Mouse (Mus musculus): Measurements from ENCODE around the gene Sema3f. TPM values are rescaled to one million over a fixed set of nuclear protein-coding genes. Genes with fewer than 3 reads are reported as not detected.

Gene Sema3f
- total RNA-seq, 2 experiments from 2014 or later, result 14.3 to 19.2 TPM

DNA sequence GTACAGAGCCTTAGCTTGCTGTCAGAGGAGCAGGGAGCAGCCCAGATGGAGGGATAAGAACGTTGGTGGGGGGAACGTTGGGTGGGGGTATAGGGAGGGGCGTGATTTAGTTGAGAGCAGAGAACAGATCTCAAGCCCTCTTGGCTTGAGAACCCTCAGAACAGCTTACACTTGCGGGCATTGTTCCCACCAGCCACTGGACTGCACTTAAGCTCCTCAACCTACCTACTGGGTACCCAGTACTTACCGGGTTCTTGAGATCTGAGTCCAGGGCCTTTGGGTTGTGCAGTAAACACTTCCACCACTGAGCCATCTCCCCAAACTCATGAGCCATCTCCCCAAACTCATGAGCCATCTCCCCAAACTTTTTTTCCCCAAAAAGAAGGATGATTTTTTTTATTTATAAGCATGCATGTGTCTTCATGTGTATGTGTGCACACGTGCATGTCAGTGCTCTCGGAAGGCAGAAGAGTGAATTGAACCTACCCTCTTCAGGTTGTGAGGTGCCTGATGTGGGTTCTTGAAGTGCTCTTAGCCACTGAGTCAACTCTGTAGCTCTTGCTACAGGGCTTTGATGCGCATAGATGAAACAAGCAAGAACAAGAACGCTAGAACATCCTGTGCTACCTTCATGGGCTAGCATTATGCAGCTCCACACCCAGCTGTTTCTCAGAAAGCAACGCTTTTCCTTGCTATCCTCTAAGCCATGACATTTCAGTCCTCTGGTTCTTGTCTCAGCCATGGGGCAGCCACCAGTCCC is 8.7 kb upstream of the Sema3f start:
- DNase-seq (ENCODE audit: extremely low spot score in 1 of 2, low spot score in 2 of 2), result no peak
- intact Hi-C loops (cut with DNase I), result no loop called here

DNA sequence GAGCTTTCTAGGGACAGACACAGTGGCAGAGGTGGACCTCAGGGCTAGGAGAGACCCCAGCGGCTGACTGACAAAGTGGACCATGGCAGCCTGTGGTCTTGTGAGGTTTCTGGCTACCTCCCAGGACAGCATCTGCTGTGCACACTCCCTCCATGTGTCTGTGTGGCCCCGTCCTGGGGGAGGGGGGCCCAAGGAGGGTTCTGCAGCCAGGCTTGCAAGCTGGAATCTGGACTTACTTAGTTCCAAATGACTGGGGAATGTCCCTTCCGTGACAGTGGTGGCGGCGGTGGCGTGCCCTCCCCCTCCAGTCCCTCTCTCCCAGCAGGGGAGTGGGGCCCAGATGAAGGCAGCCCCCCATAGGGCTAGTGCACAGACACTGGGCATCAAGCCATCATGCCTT is 6.7 kb upstream of the Sema3f start:
- intact Hi-C loops (cut with DNase I), result no loop called here
- DNase-seq (ENCODE audit: extremely low spot score in 1 of 2, low spot score in 2 of 2), result peak in 1 of 2 experiments; percentile 67

DNA sequence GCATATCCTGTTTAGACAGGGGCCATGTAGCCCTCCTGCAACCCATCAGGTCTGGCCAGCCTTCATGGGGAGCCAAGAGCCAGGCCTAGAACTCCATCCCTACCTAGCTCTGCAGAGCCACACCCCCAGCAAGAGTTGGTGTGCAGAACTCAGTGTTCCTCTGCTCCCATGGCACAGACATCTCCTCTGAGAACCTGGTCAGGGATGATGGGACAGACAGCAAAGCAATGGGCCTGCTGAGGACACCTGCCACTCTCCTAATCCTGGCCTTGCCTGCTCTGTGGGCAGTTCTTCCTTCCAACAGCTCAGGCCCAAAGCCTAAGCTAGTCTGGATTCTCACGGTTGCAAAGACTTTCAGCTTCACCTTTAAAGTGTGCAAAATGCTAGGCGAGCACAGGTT is 5.4 kb upstream of the Sema3f start:
- no peak for DNase-seq (ENCODE audit: extremely low spot score in 1 of 2, low spot score in 2 of 2)
- intact Hi-C loops (cut with DNase I), result no loop called here

GRCm38 (mm10) chr9:107714221-107714952 is 4.1 kb upstream of the Sema3f start:
- intact Hi-C loops (cut with DNase I), result no loop called here
- DNase-seq (ENCODE audit: extremely low spot score in 1 of 2, low spot score in 2 of 2), result peak in 1 of 2 experiments; percentile 60

DNA sequence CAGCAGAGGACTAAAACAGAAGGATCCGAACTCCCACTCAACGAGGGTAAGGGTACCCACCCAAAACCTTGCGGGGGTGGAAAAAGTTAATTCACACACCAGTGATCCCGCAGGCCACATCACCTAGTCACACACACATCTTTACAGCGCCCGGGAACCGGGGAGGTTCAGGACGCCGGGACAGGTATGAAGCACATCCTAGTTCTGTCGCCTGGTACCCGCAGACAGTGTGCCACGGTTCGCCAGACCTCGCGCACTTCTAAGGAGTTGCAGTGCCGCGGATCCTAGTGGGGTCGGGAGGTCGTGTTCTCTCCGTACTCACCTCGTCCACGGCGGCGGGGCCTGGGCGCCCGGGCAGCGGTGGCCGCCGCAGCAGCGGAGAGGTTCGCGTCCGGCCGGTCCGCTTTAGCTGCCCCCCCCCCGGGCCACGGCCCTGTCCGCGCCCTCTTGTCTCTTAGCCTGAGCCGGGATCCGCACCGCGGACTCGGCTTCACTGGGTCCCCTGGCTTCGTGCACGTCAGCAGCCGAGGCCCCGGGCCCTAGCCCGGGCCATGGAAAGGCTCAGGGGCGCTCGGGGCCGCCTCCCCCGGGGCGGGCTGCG is 1.1 kb downstream of the Sema3f start:
- DNase-seq (ENCODE audit: extremely low spot score in 1 of 2, low spot score in 2 of 2), result no peak

DNA sequence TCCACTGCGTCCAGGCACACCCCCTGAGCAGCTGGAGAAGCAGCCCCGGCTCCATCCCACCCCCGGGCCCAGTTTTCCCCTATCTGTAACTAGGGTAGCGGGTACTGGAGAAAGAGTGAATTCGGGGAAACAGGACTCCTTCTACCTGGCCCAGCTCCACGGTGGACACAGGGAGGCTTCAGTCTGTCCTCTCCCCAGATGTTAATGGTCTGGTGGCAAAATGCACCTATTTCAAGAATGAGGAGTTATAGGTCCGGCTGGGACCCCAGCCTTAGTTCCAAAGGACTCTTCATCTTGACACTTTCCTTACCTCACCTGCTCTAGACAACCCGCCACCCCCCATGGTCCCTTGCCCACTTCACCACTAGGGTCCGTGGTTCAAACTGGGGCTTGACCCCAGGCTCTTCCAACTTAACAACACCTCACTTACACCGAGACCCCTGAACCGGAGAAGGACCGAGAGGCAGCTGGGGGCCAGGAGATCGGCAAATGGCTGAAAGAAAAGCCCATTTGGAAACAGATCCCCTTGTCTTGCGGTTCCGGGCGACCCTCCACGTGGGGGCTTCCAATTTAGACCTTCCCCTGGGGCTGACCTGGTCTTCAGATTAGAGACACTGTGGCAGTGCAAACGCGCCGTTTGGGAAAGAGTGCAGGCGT is 1.7 kb downstream of the Sema3f start:
- intact Hi-C loops (cut with DNase I), result no loop called here
- no peak for DNase-seq (ENCODE audit: extremely low spot score in 1 of 2, low spot score in 2 of 2)

More for the DNA sequence above, 1.1 kb downstream of the Sema3f start:
- intact Hi-C loops (cut with DNase I), result no loop called here

- no peak for DNase-seq (ENCODE audit: extremely low spot score in 1 of 2, low spot score in 2 of 2)
Measured at GRCm38 (mm10) chr9:107707701-107708438, 2.4 kb downstream of the Sema3f start.

DNA sequence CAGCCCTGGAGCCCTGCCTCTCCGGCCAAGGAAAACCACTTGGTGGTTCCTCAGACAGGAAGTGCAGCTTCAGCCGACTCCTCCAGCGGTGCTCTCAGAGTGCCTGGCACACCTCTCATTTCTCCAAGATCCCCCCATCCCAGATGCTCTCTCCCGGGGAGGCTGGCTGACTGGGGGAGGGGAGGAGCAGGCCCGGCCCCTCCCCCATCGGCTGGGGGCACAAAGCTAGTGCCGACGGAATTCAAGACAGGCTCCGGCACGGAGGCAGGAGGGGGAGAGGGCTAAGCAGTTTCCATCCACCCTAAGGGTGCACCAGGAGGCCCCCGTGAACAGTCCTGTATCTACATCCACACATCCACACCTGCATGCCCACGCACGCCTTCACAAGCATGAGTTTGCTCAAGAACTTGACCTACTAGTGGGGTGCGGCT is 3.5 kb downstream of the Sema3f start:
- DNase-seq (ENCODE audit: extremely low spot score in 1 of 2, low spot score in 2 of 2), result no peak
- intact Hi-C loops (cut with DNase I), result no loop called here

More at GRCm38 (mm10) chr9:107707701-107708438, 2.4 kb downstream of the Sema3f start:
- intact Hi-C loops (cut with DNase I), result no loop called here

- intact Hi-C loops (cut with DNase I), result loop anchor here (5.0 kb wide), 1 partner anchor 34 kb away; no protein-coding TSS in a partner anchor
- DNase-seq (ENCODE audit: extremely low spot score in 1 of 2, low spot score in 2 of 2), result peak in 1 of 2 experiments; percentile 60
Measured at GRCm38 (mm10) chr9:107703337-107704122, 6.7 kb downstream of the Sema3f start.

DNA sequence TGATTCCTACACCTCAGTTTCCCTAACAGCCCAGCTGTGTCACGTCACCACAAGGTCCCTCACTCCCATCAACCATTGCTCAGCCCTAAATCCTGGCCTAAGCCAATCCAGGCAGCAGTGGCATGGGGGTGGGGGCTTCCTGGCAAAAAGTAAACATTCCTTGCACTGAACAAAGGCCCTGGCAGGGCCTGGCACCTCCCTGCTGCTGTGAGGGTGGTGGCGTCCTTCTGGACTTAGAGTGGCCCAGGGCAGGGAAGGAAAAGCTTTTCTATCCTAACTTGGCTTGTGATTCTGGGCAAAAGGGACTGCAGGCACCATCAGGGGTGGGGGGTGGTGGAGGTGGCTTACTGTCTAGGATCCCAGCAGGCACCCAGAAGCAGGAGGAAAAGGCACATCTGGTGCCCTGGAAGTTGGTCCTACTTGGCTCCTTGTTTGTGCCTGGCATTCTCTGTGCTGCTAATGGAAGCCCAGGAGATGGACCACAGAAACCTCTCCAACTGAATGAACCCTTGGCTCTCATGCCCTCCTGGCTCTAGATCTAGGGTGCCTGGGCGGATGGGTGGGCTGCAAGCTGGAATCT is 7.6 kb downstream of the Sema3f start:
- DNase-seq (ENCODE audit: extremely low spot score in 1 of 2, low spot score in 2 of 2), result no peak
- intact Hi-C loops (cut with DNase I), result loop anchor here (5.0 kb wide), 1 partner anchor 35 kb away; no protein-coding TSS in a partner anchor

- intact Hi-C loops (cut with DNase I), result loop anchor here (5.0 kb wide), 1 partner anchor 36 kb away; no protein-coding TSS in a partner anchor
- DNase-seq (ENCODE audit: extremely low spot score in 1 of 2, low spot score in 2 of 2), result peak; percentile 82 to 87
Measured at GRCm38 (mm10) chr9:107701594-107701993, 8.7 kb downstream of the Sema3f start.

DNA sequence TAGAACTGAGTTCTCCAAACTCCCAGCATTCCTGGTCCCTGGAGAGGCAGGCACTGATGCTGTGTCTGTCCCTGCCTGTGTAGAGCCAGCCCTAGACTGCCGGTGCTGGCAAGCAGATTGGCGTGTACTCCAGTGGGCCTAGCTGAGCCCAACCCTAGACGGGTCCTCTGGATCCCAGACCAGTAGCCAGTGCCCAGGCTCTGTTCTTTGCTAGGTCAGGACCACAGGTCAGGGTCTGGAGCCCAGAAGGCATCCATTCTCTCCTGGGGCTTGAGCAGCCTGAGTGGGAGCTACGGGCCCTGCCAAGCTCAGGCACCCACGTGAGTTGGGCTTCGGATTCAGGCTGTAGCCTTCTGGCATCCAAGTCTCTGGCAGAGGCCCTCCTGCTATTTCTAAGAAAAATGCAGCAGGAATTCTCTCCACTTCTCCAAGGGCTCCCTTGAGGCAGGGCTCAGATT is 10.1 kb downstream of the Sema3f start:
- intact Hi-C loops (cut with DNase I), result loop anchor here (5.0 kb wide), 1 partner anchor 37 kb away; no protein-coding TSS in a partner anchor
- peak in 1 of 2 experiments; percentile 59 for DNase-seq (ENCODE audit: extremely low spot score in 1 of 2, low spot score in 2 of 2)

DNA sequence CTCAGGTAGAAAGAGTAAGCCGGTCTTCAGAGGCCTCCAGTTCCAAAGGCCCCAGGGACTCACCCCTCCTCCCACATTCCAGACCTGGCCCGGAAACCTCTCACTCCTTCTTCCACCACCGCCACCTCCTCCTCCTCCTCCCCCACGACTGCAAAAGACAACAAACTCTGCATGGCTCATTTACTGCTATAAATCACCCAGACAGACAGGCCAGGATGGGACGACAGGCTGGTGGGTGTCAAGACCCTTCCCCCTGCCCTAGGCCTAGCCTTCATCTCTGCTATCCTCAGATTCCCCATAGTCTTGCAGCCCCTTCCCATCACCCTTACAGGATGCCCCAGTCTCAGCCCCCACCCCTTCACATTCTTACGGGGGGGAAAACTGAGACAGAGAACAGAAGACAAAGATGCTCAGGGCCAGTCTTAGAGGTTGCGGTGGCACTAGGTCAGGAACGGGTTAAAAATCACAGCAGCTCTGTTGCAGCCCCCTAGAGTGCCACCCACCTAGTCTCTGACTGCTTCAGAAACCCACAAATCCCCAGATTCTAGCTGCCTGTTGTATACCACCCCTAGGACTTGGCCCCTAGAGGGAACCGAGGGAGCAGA is 10.8 kb downstream of the Sema3f start:
- intact Hi-C loops (cut with DNase I), result no loop called here
- no peak for DNase-seq (ENCODE audit: extremely low spot score in 1 of 2, low spot score in 2 of 2)

DNA sequence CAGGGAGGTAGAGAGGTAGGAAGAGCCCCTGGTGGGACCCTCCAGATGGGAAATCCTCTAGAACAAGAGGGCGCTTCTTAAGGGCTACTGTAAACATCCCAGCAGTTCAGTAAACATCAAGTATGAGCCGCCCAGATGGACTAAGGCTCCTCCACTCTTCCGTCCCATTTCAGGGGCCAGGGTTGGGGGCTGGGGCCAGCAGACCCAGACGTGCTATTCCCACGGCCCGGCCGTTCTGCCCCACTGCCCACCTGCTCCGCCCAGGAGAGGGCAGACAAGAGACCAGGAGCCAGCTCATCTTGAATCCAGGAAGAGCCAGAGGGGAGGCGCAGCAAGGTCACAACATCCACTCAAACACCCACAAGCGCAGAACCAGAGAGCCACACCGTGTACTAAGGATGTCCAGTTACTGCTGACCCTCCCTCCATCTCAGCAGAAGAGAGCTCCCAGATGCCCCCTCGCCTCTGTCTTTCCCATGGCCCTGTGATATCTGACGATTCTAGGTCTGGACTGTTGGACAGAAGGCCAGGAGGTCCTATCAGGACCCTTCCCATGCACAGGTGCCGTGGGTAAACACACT is 11.6 kb downstream of the Sema3f start:
- DNase-seq (ENCODE audit: extremely low spot score in 1 of 2, low spot score in 2 of 2), result no peak
- intact Hi-C loops (cut with DNase I), result no loop called here

DNA sequence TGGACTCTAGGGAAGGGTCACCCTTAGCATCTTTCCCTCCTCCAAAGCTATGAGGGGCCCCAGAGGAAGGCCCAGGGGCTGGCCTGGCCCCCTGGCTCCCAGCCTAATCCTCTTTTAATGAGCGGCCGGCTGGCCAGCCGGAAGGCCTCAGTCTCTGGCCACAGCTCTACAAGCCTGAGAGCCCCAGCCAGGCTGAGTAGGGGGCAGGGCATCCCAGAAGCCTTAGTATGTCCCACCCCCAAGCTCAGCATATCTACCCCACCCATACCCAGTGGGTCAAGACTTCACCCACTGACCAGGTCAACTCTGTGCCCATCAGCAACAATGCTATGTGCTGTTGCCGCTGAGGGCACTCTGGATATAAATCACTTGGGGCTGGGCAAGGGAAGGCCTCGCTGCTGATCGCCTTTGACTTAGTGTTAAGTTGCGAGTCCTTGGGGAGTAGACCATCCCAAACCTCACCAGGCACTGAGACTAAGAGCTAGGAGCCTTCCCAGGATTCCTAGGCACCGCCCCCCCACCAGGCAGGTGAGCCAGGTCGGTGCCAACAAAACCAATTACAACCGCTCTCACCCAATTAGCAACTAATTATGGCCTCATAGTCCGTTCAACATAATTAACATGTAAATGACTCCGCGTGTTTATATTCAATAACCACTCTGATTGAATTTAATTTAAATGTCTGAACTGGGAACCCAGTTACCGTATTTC is 12.3 kb downstream of the Sema3f start:
- intact Hi-C loops (cut with DNase I), result no loop called here
- DNase-seq (ENCODE audit: extremely low spot score in 1 of 2, low spot score in 2 of 2), result no peak

All from left cerebral cortex, postnatal 10 days (tissue).